Mouse (Mus musculus): ENCODE results near the gene Phrf1.
"Not testable (repeated sequence)": the region's sequence is repeated elsewhere in the genome, so short reads cannot be mapped to it uniquely, and the experiment has no call there.

The Phrf1 gene

DNA sequence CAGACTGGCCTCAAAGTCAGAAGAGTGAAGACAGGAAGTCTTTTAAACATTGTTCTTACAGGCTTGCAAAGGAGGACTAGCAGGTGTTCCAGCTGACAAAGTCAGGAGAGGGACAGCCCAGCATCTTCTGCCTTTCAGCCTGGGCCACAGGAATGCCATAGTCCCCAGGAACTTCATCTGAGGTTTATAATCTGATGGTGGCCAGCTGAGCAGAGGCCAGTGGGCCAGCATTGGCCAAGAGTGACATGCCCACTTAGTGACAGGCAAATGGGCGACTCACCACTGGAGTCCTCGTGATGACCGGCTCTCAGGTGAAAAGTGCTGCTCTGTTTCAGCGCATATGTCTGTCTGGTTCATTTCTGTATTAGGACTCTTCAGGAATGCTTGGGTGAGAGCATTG is 2.0 kb downstream of the Phrf1 start:
- in situ Hi-C loops (cut with MboI; ENCODE audit: unreplicated experiment in 2 of 2): no loop called here

DNA sequence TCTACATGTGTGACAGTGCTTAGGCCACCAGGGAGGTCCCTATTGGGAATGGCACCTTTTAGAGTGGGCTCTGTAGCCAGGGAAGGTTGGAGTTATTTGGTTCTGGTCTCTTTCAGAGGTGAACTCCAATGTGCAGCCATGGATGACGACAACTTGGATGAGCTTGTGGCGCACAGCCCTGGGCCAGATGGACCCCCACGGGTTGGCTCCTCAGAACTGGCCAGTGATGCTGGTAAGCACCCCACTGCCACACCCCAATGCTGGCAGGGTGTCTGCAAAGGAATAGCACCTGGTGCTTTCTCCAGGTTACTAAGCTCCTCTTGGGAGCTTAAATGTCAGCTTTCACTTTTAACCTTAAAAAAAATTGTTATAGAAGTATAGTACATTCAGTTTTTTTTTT is 2.5 kb downstream of the Phrf1 start:
- in situ Hi-C loops (cut with MboI; ENCODE audit: unreplicated experiment in 2 of 2): no loop called here

GRCm38 (mm10) chr7:141231551-141231950 is 3.0 kb downstream of the Phrf1 start:
- in situ Hi-C loops (cut with MboI; ENCODE audit: unreplicated experiment in 2 of 2): no loop called here

- in situ Hi-C loops (cut with MboI; ENCODE audit: unreplicated experiment in 2 of 2): not testable (repeated sequence)
Measured at GRCm38 (mm10) chr7:141250486-141250885, 21.9 kb downstream of the Phrf1 start.

- in situ Hi-C loops (cut with MboI; ENCODE audit: unreplicated experiment in 2 of 2): no loop called here
Measured at GRCm38 (mm10) chr7:141256159-141256558, 27.6 kb downstream of the Phrf1 start.

- in situ Hi-C loops (cut with MboI; ENCODE audit: unreplicated experiment in 2 of 2): loop anchor here in 1 of 2 experiments (10.0 kb wide), 2 partner anchors 53 to 103 kb away; no protein-coding TSS in a partner anchor
Measured at GRCm38 (mm10) chr7:141261480-141261879, 32.9 kb downstream of the Phrf1 start.

DNA sequence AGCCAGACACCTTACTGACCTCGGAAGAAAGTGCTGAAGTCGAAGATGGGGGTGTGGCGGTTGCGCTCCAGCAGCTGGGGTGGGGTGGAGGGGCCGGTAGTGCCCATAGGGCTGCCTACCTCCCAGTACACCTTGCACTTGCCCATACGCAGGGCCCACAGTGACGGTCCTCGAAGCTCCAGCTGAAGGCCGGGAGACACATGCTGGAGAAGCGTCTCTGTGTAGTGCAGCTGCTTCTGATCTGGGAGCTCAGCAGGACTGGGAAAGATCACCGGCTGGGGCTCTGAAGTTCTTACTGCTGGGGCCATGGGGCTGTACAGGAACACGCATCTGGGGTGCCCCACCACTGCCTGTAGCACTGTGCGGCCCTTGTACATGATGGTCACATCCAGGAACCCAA is 35.1 kb downstream of the Phrf1 start:
- in situ Hi-C loops (cut with MboI; ENCODE audit: unreplicated experiment in 2 of 2): loop anchor here in 1 of 2 experiments (10.0 kb wide), 2 partner anchors 51 to 101 kb away; no protein-coding TSS in a partner anchor

- in situ Hi-C loops (cut with MboI; ENCODE audit: unreplicated experiment in 2 of 2): loop anchor here in 1 of 2 experiments (10.0 kb wide), 2 partner anchors 51 to 101 kb away; no protein-coding TSS in a partner anchor
Measured at GRCm38 (mm10) chr7:141264041-141264700, 35.6 kb downstream of the Phrf1 start.

DNA sequence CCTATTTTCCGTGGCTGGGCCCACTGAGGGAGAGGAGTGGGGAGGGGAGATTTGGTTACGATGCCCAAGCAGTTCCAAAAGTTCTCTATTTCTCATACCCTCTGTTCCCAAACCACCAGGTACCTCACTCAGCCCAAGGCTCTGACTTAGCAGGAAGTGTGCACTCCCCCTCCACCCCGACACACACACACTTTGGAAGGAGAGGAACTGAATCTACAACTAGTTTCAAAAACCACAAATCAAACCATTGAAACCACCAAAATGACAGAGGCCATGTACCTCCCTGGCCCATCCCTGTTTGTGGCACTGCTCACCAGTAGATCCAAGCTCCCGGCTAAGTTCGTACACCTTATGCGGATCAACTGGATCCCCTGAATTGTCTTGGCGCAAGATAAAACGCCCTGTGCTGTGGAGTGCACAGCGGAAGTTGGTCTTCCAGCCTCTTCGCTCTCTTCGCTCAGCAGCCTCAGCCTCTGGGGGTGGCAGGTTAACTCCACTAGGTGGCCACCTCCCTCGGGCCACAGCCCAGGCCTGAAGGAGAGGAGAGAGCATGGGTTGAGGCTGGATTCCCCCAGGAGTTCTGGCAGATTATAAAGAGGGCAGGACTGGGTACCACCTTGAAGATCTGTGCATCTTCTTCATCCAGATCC is 36.3 kb downstream of the Phrf1 start:
- in situ Hi-C loops (cut with MboI; ENCODE audit: unreplicated experiment in 2 of 2): loop anchor here (5.0 to 10.0 kb wide), 3 partner anchors 50 to 100 kb away; no protein-coding TSS in a partner anchor

GRCm38 (mm10) chr7:141265411-141265738 is 36.8 kb downstream of the Phrf1 start:
- in situ Hi-C loops (cut with MboI; ENCODE audit: unreplicated experiment in 2 of 2): loop anchor here (5.0 to 10.0 kb wide), 3 partner anchors 49 to 99 kb away; no protein-coding TSS in a partner anchor

DNA sequence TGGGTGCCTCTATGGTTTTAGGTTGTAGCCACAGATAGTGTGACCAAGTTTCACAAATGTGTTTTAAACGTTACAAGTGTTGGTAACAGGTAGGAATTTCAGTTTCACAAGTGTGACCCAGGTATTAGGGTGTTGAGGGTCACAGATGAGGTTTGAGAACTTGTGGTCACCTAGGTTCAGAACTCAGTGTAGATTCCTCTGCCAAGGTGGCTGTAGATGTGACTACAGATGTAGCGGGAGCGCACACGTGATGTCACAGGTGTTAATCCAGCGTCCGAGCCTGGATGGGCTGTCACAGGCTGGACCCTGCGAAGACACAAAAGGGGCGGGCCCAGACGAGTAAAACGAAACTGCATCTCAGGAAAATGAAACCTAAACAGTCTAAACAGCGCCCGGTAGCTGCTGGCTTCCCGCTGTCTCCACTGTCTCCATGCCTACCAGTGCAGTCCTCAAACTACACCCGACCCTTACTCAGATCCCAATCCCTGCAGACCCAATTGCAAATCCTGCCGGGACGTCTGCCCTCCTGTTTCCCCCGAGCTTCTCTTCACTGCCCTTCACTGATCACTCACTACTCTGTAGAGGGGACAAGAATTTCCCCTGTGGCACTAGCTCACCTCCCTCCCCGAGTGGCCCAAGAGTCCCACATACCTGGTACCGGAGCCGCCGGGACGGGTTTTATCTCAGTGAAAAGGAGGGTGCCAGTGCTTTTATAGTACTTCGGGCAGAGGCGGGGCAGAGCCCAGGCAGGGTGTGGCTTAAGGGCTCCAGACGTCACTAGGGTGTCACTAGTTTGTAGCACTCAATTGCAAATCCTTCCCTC is 37.4 kb downstream of the Phrf1 start, which contains the start of gene Irf7:
Gene Irf7, minus strand, starts transcription at position 743 of the 823 bp plus-strand sequence.
- in situ Hi-C loops (cut with MboI; ENCODE audit: unreplicated experiment in 2 of 2): loop anchor here (5.0 to 10.0 kb wide), 3 partner anchors 49 to 99 kb away; no protein-coding TSS in a partner anchor

DNA sequence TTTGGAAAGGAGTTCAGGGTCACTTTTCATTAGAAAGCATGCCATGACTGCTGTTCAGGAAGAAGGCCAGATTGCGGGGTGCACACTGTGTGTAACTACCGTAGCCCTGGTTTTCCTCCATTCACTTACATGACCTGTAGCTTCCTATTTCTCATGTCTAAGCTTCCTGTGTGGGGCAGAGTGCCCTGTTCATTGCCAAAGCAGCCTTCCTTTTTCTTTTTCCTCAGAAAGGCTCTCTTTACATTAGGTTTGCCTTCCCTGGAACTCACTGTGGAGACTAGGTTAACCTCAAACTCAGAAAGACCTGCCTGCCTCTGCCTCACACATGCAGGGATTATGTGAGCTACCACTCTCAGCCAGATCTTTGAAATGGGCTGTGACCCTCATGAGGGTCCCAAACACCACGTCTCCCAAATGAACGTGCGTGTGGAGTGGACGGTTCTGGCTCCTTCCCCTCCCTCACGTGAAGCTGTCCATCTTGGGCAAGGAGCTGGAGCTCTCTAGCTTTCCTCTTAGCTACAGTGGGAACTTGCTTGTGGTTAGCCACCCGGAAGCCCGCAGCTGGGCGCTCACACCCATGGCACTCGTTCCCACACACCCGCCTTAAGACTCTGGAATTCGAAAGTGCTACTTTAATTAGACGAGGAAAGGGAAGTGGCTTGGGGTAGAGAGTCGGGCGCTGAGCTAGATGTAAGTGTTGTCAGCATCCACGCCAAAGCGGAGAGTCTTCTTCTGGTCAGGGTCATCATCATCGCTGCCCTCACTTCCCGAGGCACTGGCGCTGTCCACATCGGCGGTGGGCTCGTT is 40.1 kb downstream of the Phrf1 start:
- in situ Hi-C loops (cut with MboI; ENCODE audit: unreplicated experiment in 2 of 2): loop anchor here (5.0 to 10.0 kb wide), 3 partner anchors 46 to 96 kb away; no protein-coding TSS in a partner anchor

GRCm38 (mm10) chr7:141269273-141269545 is 40.6 kb downstream of the Phrf1 start:
- in situ Hi-C loops (cut with MboI; ENCODE audit: unreplicated experiment in 2 of 2): loop anchor here (5.0 to 10.0 kb wide), 3 partner anchors 46 to 96 kb away; no protein-coding TSS in a partner anchor

DNA sequence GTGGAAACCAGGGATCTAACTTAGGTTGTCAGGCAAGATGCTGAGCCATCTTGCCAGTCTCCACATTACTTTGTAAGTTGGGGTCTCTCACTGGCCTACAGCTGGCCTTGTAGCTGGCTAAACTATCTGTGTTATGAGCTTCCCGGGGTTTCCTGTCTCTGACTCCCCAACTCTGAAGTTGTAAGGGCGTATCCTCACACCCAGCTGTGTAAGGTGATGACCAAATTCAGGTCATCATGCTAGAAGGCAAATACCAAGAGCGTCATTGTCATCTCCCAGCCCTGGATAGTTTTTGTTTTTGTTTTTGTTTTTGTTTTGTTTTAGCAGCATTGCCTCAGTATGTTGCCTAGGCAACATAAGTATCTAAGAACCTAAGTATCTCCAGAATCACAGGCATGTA is 42.0 kb downstream of the Phrf1 start:
- in situ Hi-C loops (cut with MboI; ENCODE audit: unreplicated experiment in 2 of 2): loop anchor here in 1 of 2 experiments (5.0 kb wide), 1 partner anchor 47 kb away; no protein-coding TSS in a partner anchor

- in situ Hi-C loops (cut with MboI; ENCODE audit: unreplicated experiment in 2 of 2): no loop called here
Measured at GRCm38 (mm10) chr7:141275356-141275755, 46.8 kb downstream of the Phrf1 start.

GRCm38 (mm10) chr7:141276546-141276945 is 48.0 kb downstream of the Phrf1 start, which contains the start of gene Cdhr5:
Gene Cdhr5 (minus strand): TSS chr7:141276786.
- in situ Hi-C loops (cut with MboI; ENCODE audit: unreplicated experiment in 2 of 2): no loop called here

DNA sequence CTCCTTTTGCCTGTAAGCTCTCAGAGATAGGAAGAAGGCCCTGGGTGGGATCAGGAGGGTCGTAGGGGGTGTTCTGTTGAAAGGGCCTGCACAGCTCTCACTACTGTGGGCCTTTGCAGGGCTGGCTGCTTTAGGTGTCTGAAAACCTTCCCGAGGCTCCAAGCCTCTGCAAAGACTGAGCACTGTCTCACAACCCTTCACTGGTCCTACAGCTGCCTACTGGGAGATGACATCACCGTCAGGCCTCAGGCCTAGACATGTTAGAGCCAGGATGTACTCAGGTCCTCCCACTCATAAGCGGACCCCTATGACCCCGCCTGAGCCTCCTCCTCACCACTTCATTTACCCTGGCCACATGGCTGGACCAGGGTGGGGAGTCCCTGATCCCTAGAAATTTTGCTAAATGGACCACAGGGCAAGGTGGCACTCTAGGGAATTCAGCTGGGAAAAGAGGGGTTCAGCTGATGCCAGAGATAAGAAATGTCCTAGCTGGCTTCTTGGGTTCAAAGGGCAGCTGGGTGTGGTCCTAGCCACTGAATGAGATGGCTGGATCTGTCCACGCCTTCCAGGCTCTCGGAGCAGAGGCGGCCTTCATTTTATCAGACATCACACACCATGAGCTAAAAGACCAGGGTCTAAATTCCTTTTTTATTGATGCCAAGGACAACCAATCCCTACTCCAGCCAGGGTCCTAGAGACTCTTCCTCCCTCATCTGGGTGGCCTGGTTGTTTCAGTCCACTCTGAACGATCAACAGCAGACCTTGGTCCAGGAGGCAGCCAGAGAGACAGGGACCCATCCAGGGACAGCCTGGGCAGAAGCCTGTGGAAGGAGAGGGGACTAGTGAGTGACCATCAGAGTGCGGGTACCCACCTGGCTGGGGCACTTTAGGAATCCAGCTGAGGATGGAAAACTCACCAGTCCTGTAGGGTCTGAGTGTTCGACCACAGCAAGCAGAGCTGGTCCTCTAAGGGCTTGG is 49.4 kb downstream of the Phrf1 start:
- in situ Hi-C loops (cut with MboI; ENCODE audit: unreplicated experiment in 2 of 2): no loop called here

DNA sequence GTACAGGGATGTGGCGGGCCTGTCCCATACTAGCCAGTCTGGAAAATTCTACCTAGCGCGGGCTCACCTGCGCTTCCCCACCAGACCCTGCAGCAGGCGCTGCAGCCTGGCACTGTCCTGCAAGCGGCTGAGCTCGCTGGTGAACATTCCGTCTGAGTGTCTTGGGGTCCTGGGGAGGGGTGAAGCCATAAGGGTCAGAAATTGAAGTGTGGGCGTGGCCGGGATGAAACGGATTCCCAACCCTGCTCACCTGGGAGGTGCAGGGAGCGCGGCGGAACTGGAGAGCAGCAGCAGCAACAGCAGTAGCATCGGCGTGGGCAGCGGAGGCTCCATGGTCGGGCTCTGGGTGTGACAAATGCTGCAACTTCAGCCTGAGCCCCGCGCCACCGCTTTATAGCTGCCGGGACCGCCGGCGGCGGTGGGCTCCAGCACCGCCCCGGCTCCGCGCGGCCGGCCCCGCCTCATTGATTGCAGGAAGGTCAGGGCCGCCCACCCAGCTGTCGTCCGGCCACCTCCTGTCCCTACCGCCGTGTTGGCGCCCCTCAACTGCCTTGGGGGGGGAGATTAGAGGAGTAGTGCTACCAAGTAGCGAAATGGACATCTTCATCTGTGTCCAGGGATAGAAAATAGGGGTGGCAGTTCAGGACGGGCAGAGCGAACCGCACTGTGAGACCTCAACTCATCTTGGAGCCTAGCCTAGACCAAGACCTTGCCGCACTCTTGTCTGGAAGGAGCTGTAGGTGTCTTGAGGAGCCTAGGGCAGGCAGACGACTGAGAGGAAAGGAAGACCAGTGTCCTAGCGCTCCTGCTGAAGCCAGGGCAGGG is 50.4 kb downstream of the Phrf1 start, which contains the start of gene Sct:
Gene Sct, minus strand, starts transcription at position 368 of the 825 bp plus-strand sequence.
- in situ Hi-C loops (cut with MboI; ENCODE audit: unreplicated experiment in 2 of 2): no loop called here

Data from v-Abl transformed pro-B cells (cell line).